Mouse (Mus musculus) CH12.LX (cell line): ENCODE measurements at regions not wholly inside any gene's neighbourhood (a gene's known extent, or its start where the extent isn't known, plus 50 kb on each side); places are given as distances from the start of the nearest gene placed in this dataset.

Experiments used
- CHD2 ChIP-seq: IDR thresholded peaks from 2 replicates; pipeline ENCODE4 v1.6.1; 2011; ENCODE audit warnings: low read length, improper control_type of control experiment
- CTCF ChIP-seq, 2 experiments: IDR thresholded peaks in 1 of 2; conservative IDR thresholded peaks in 1 of 2; 2 replicates each; pipeline ENCODE4 v1.5.1; 2011 to 2012; ENCODE audit warnings: low read depth in 2 of 2, low read length in 2 of 2, improper control_type of control experiment in 1 of 2, inconsistent platforms in 1 of 2, mild to moderate bottlenecking in 1 of 2, moderate library complexity in 1 of 2
- EP300 ChIP-seq: IDR thresholded peaks from 2 replicates; pipeline ENCODE4 v1.6.1; 2011; ENCODE audit warnings: low read length, improper control_type of control experiment
- JUND ChIP-seq: conservative IDR thresholded peaks from 2 replicates; pipeline ENCODE4 v1.6.1; 2011; ENCODE audit warnings: low read depth, low read length, improper control_type of control experiment
- MAX ChIP-seq: IDR thresholded peaks from 2 replicates; pipeline ENCODE4 v1.6.1; 2011; ENCODE audit warnings: low read length, improper control_type of control experiment
- MAZ ChIP-seq: IDR thresholded peaks from 2 replicates; pipeline ENCODE4 v1.6.1; 2012; ENCODE audit warnings: low read depth, mild to moderate bottlenecking, inconsistent platforms, low read length, improper control_type of control experiment, moderate library complexity
- PAX5 ChIP-seq: IDR thresholded peaks from 2 replicates; pipeline ENCODE4 v1.6.1; 2012; ENCODE audit warnings: low read length, inconsistent platforms, mixed read lengths
- POLR2A ChIP-seq: IDR thresholded peaks from 2 replicates; pipeline ENCODE4 v1.6.1; 2011; ENCODE audit warnings: low read depth, mild to moderate bottlenecking, improper control_type of control experiment, low read length
- POLR2AphosphoS2 ChIP-seq: IDR thresholded peaks from 2 replicates; pipeline ENCODE4 v1.6.1; 2011; ENCODE audit warnings: low read depth, low read length, improper control_type of control experiment
- RAD21 ChIP-seq: IDR thresholded peaks from 2 replicates; pipeline ENCODE4 v1.6.1; 2011; ENCODE audit warnings: low read depth, mild to moderate bottlenecking, low read length, improper control_type of control experiment, moderate library complexity
- RCOR1 ChIP-seq: conservative IDR thresholded peaks from 2 replicates; pipeline ENCODE4 v1.6.1; 2012; ENCODE audit warnings: low read depth, mild to moderate bottlenecking, inconsistent platforms, low read length, improper control_type of control experiment
- TCF12 ChIP-seq: IDR thresholded peaks from 2 replicates; pipeline ENCODE4 v1.6.1; 2014; ENCODE audit warnings: low read depth, mild to moderate bottlenecking, inconsistent platforms, low read length, improper control_type of control experiment
- ZC3H11A ChIP-seq: IDR thresholded peaks from 2 replicates; pipeline ENCODE4 v1.6.1; 2012; ENCODE audit warnings: low read depth, mild to moderate bottlenecking, inconsistent platforms, low read length, improper control_type of control experiment
- ZMIZ1 ChIP-seq: IDR thresholded peaks from 2 replicates; pipeline ENCODE4 v1.6.1; 2012; ENCODE audit warnings: low read depth, mild to moderate bottlenecking, inconsistent platforms, low read length, improper control_type of control experiment

- TF ChIP-seq PAX5 (no peak), POLR2A (no peak), CHD2 (no peak), ZMIZ1 (no peak), RAD21 (no peak), TCF12 (no peak), RCOR1 (no peak), EP300 (no peak), CTCF (conservative IDR thresholded peaks at IDR 0.05 in 1 of 2, IDR thresholded peaks at IDR 0.05 in 1 of 2; ENCODE audit: low read depth in 2 of 2, low read length in 2 of 2) (no peak), JUND (no peak), ZC3H11A (no peak), MAZ (no peak), POLR2AphosphoS2 (no peak), MAX (no peak)
Observed at GRCm38 (mm10) chr1:4706171-4706570, 101.5 kb upstream of the Gm37988 start.
